In genomic region chr2:6463772-6464661, GRCm38 (mm10) we compare ENCODE assay signal across 8 mouse cellular contexts.
DNase-seq lines count a peak whose midpoint lies in the region; ATAC-seq and TF ChIP-seq lines count a peak whose summit lies in the region.

No protein-coding gene starts in this region.

- WGBS in kidney, embryonic 14.5 days, result 44% methylated on average over 10 of the region's 10 CpGs
- 24% methylated on average over 10 of the region's 10 CpGs for WGBS in midbrain, postnatal 0 days

- intact Hi-C loops in gastrocnemius, adult 2 months (cut with DNase I), result no loop called here

- no peaks in the 10 kb centered on the region for H3K36me3 ChIP-seq in kidney, embryonic 14.5 days (ENCODE audit: control insufficient read depth, insufficient read depth, low read length)
- H3K36me3 ChIP-seq in midbrain, postnatal 0 days (ENCODE audit: insufficient read depth, low read length), result no peaks in the 10 kb centered on the region

- peak overlapping the region; percentile 36 for H3K4me3 ChIP-seq in gastrocnemius, adult 2 months
- no peak overlapping the region for H3K4me3 ChIP-seq in kidney, embryonic 14.5 days (ENCODE audit: low read length)
- no peak overlapping the region for H3K4me3 ChIP-seq in midbrain, postnatal 0 days (ENCODE audit: low read depth, low read length)
- H3K4me3 ChIP-seq in layer of hippocampus, adult 2 months, result no peak overlapping the region

- peak overlapping the region; percentile 82 for H3K27ac ChIP-seq in gastrocnemius, adult 2 months
- peak overlapping the region; percentile 51; the same call in 1 of the 2 replicates for H3K27ac ChIP-seq in kidney, embryonic 14.5 days (ENCODE audit: low read depth, low read length)
- peak overlapping the region; percentile 63 for H3K27ac ChIP-seq in midbrain, postnatal 0 days (ENCODE audit: low read depth, low read length)
- no peak overlapping the region for H3K27ac ChIP-seq in layer of hippocampus, adult 2 months

- ATAC-seq in kidney, embryonic 14.5 days (ENCODE audit: low FRiP score, low TSS enrichment), result peak; percentile 65; the same call in 1 of the 2 replicates
- peak; percentile 67 for ATAC-seq in midbrain, postnatal 0 days (ENCODE audit: low FRiP score)

- H3K9me3 ChIP-seq in kidney, embryonic 14.5 days (ENCODE audit: control insufficient read depth, low read length), result no peaks in the 10 kb centered on the region
- no peaks in the 10 kb centered on the region for H3K9me3 ChIP-seq in midbrain, postnatal 0 days (ENCODE audit: low read length)

- DNase-seq in gastrocnemius, adult 2 months, result no peak
- no peak for DNase-seq in gastrocnemius, adult 18-20 months (ENCODE audit: low spot score)
- DNase-seq in heart, adult 9 months (ENCODE audit: low spot score in 2 of 2), result peak; percentile 62 to 64
- DNase-seq in midbrain, postnatal 0 days (ENCODE audit: low spot score), result peak; percentile 74
- no peak for DNase-seq in thymus, postnatal 0 days (ENCODE audit: low spot score)
- no peak for DNase-seq in layer of hippocampus, adult 2 months (ENCODE audit: low spot score in 2 of 2)
- no peak for DNase-seq in urinary bladder, postnatal 4 days (ENCODE audit: low spot score in 2 of 2)

- H3K4me2 ChIP-seq in kidney, embryonic 14.5 days (replicated peaks; ENCODE audit: low read depth, low read length), result no peak overlapping the region; the same call in 1 of the 2 replicates
- H3K4me2 ChIP-seq in midbrain, postnatal 0 days (ENCODE audit: low read depth, low read length, poor library complexity, severe bottlenecking), result no peak overlapping the region

- peaks cover 7% of the 10 kb centered on the region; the same call in 1 of the 2 replicates for H3K4me1 ChIP-seq in kidney, embryonic 14.5 days (ENCODE audit: control insufficient read depth, insufficient read depth, low read length)
- no peaks in the 10 kb centered on the region for H3K4me1 ChIP-seq in midbrain, postnatal 0 days (ENCODE audit: insufficient read depth, low read length)

- no peak for TF ChIP-seq CTCF in gastrocnemius, adult 2 months (IDR thresholded peaks at IDR 0.05)
- no peak for TF ChIP-seq CTCF in midbrain, postnatal 0 days (IDR thresholded peaks at IDR 0.05)
- no peak for TF ChIP-seq CTCF in layer of hippocampus, adult 2 months (conservative IDR thresholded peaks at IDR 0.05)

- no peak overlapping the region for H3K9ac ChIP-seq in kidney, embryonic 14.5 days (ENCODE audit: low read depth, low read length)
- H3K9ac ChIP-seq in midbrain, postnatal 0 days (replicated peaks; ENCODE audit: low read length, poor library complexity, severe bottlenecking), result no peak overlapping the region

- H3K27me3 ChIP-seq in kidney, embryonic 14.5 days (ENCODE audit: control insufficient read depth, insufficient read depth, low read length), result no peaks in the 10 kb centered on the region
- H3K27me3 ChIP-seq in midbrain, postnatal 0 days (ENCODE audit: insufficient read depth, low read length), result no peaks in the 10 kb centered on the region

Comparison
In these comparisons a context has a peak if more than half of its experiments do, and no peak if none do; other contexts are left out.
1. DNase-seq: peak in heart, adult 9 months (2 of 2) and midbrain, postnatal 0 days (single experiment); none in gastrocnemius, adult 2 months (single experiment), gastrocnemius, adult 18-20 months (single experiment), thymus, postnatal 0 days (single experiment), layer of hippocampus, adult 2 months (0 of 2) and urinary bladder, postnatal 4 days (0 of 2).